Mouse (Mus musculus) liver, adult 2 months (tissue): ENCODE measurements around the gene Kif1a. TPM values are rescaled to one million over a fixed set of nuclear protein-coding genes. Genes with fewer than 3 reads are reported as not detected.
A peak's percentile ranks its signal among the peaks of the same experiment; 100 is the strongest.

ENCODE experiments used
- DNase-seq: peaks from one replicate; pipeline ENCODE4 v3.0.0-alpha.2; 2011; ENCODE audit warnings: low read depth, low spot score; ENCODE audit errors: extremely low read depth
- H3K27ac ChIP-seq: fragments of 200-500 bp; replicated peaks from 2 replicates; pipeline ENCODE4 v1.5.1; 2012; ENCODE audit warnings: low read depth, mild to moderate bottlenecking, control low read depth, inconsistent platforms, low read length; ENCODE audit not compliant: insufficient read depth
- H3K27me3 ChIP-seq: fragments of 200-500 bp; 2 replicates; pipeline ENCODE4 v1.6.1; 2012; ENCODE audit warnings: mild to moderate bottlenecking, moderate library complexity, low read length, inconsistent platforms; ENCODE audit not compliant: control insufficient read depth, insufficient read depth
- H3K36me3 ChIP-seq: fragments of 200-500 bp; 2 replicates; pipeline ENCODE4 v1.6.1; 2012; ENCODE audit warnings: low read length, inconsistent platforms; ENCODE audit not compliant: control insufficient read depth, insufficient read depth
- H3K4me1 ChIP-seq: fragments of 200-500 bp; 2 replicates; pipeline ENCODE4 v1.6.1; 2011; ENCODE audit warnings: low read length; ENCODE audit not compliant: control insufficient read depth, insufficient read depth
- H3K4me3 ChIP-seq: fragments of 200-500 bp; 2 replicates; pipeline ENCODE4 v1.5.1; 2011; ENCODE audit warnings: low read depth, mild to moderate bottlenecking, control low read depth, low read length, moderate library complexity; ENCODE audit not compliant: insufficient read depth
- H3K79me2 ChIP-seq: fragments of 200-500 bp; 2 replicates; pipeline ENCODE4 v1.6.1; 2012; ENCODE audit warnings: inconsistent platforms, mild to moderate bottlenecking, low read length, moderate library complexity; ENCODE audit not compliant: control insufficient read depth, insufficient read depth
- H3K9ac ChIP-seq: fragments of 200-500 bp; 2 replicates; pipeline ENCODE4 v1.6.1; 2012; ENCODE audit warnings: low read depth, mild to moderate bottlenecking, control low read depth, inconsistent platforms, low read length
- CTCF ChIP-seq: fragments of 200-500 bp; IDR thresholded peaks from 2 replicates; pipeline ENCODE4 v1.5.1; 2011; ENCODE audit warnings: low read depth, low read length, control low read depth
- POLR2A ChIP-seq: fragments of 200-500 bp; IDR thresholded peaks from 2 replicates; pipeline ENCODE4 v1.6.1; 2011; ENCODE audit warnings: low read length, control low read depth; ENCODE audit not compliant: insufficient read depth; ENCODE audit errors: extremely low read depth
- WGBS: fragments of 180-500 bp; shearing (Covaris S2); methylation state at CpG from one replicate; pipeline ENCODE4 v1.1.7; 2018; 5-methylcytosine and 5-hydroxymethylcytosine counted together
- polyA plus RNA-seq: library from polyadenylated mRNA; depleted of rRNA; stranded (reverse); fragments of >200 nt; gene quantifications from 2 replicates; pipeline ENCODE4 v1.2.3, GENCODE M21; 2012
- total RNA-seq: library from RNA; depleted of rRNA; stranded (reverse); fragments of >200 nt; gene quantifications from 2 replicates; pipeline ENCODE4 v1.2.3, GENCODE M21; 2014

Kif1a gene
- total and polyA plus RNA-seq, 2 experiments, result 0.09 TPM

DNA sequence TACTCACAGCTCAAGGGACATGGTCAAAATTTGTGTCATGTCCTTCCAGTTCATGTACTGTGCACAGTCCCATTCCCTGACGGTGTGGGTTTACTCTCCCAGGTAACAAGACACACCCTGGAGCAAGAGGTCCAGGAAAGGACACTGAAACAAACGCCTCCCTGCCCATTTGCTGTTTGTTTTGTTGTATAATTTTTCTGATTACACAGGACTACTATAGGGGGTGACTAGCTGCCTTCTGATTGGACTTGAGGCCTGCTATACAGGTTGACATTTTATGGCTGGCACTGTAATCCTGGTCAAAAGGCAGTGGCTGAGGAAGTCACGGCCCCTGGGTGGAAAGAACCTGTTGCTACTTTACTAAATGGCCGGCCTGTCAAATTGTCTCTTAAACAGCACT, 111.9 kb downstream of the Kif1a start:
- 71% methylated on average over 4 of the region's 4 CpGs for WGBS
- H3K4me3 ChIP-seq, result no peak overlapping the region
- H3K27ac ChIP-seq, result no peak overlapping the region
- no peaks in the 10 kb centered on the region for H3K36me3 ChIP-seq
- DNase-seq, result no peak
- no peaks in the 10 kb centered on the region for H3K4me1 ChIP-seq
- no peaks in the 10 kb centered on the region for H3K79me2 ChIP-seq
- TF ChIP-seq CTCF (no peak), POLR2A (no peak)
- no peak overlapping the region for H3K9ac ChIP-seq
- no peaks in the 10 kb centered on the region for H3K27me3 ChIP-seq

DNA sequence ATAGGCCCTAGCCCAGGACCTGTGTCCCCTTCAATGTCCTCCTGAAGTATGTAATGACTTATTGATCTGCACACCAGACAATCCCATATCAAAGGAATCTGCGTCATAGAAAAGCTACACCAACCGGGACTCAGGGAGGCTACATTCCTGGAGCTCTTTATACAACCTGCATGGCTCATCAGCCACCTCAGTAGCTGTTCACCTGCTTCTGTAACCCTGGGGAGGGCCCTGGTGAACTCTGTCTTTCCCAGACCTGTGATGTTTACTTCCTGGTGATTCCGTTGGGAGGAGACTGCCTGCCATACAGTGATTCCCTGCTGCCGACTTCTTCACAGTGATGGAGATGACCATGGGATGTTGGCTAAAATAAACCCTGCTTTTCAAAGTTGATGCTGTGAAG, 112.9 kb downstream of the Kif1a start:
- TF ChIP-seq POLR2A, result no peak
- no peaks in the 10 kb centered on the region for H3K79me2 ChIP-seq
- WGBS, result 58% methylated on average over 4 of the region's 4 CpGs
- no peak overlapping the region for H3K27ac ChIP-seq
- no peak overlapping the region for H3K4me3 ChIP-seq
- no peaks in the 10 kb centered on the region for H3K36me3 ChIP-seq
- no peak for DNase-seq
- H3K4me1 ChIP-seq, result no peaks in the 10 kb centered on the region
- H3K9ac ChIP-seq, result no peak overlapping the region
- no peaks in the 10 kb centered on the region for H3K27me3 ChIP-seq

DNA sequence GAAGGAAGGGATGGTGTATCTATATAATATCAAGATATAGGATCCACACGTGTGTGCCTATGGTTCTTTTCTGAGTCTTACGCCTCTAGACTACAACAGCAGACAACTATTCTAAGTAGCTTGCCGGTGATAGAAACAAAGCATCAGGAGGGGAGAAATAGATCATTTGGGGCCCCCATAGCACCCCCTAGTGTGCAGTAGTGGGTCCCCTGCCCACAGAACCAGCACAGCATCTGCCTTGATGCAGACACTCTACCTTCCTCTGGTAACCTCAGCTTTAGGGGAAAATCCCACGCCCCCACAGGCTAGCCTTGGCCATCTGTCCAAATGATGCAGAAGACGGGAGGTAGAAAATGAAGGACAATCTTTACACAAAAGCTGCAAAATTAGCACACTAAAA, 116.8 kb downstream of the Kif1a start:
- WGBS, result 86% methylated on average over 5 of the region's 5 CpGs
- Histone ChIP-seq H3K4me3 (no peak overlapping the region), H3K36me3 (no peaks in the 10 kb centered on the region), H3K4me1 (no peaks in the 10 kb centered on the region), H3K27ac (no peak overlapping the region), H3K27me3 (no peaks in the 10 kb centered on the region), H3K79me2 (no peaks in the 10 kb centered on the region), H3K9ac (no peak overlapping the region)
- DNase-seq, result no peak
- TF ChIP-seq POLR2A (no peak), CTCF (no peak)

DNA sequence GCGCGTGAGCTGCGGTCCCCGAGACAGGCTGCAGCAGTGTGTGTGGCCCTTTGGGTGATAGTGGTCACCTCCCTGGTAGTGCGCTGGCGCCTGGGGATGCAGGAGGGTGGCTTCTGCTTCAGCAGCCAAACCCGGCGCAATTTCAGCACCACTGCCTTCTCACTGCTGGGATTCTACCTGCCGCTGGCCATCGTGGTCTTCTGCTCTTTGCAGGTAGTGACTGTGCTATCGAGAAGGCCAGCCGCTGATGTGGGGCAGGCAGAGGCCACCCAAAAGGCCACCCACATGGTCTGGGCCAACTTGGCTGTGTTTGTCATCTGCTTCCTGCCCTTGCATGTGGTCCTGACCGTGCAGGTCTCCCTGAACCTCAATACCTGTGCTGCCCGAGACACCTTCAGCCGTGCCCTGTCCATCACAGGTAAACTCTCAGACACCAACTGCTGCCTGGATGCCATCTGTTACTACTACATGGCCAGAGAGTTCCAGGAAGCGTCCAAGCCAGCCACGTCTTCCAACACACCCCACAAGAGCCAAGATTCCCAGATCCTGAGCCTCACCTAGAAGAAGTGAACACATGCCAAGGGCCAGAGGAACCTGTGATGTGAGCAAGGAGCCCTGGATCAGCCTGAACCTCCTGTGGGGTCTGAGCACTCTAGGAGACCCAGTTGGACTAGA, 118.7 kb downstream of the Kif1a start:
- no peaks in the 10 kb centered on the region for H3K79me2 ChIP-seq
- no peaks in the 10 kb centered on the region for H3K4me1 ChIP-seq
- H3K27me3 ChIP-seq, result no peaks in the 10 kb centered on the region
- no peak overlapping the region for H3K4me3 ChIP-seq
- H3K27ac ChIP-seq, result no peak overlapping the region
- WGBS, result 96% methylated on average over 17 of the region's 17 CpGs
- DNase-seq, result no peak
- TF ChIP-seq CTCF (no peak), POLR2A (no peak)
- H3K36me3 ChIP-seq, result no peaks in the 10 kb centered on the region
- H3K9ac ChIP-seq, result no peak overlapping the region

DNA sequence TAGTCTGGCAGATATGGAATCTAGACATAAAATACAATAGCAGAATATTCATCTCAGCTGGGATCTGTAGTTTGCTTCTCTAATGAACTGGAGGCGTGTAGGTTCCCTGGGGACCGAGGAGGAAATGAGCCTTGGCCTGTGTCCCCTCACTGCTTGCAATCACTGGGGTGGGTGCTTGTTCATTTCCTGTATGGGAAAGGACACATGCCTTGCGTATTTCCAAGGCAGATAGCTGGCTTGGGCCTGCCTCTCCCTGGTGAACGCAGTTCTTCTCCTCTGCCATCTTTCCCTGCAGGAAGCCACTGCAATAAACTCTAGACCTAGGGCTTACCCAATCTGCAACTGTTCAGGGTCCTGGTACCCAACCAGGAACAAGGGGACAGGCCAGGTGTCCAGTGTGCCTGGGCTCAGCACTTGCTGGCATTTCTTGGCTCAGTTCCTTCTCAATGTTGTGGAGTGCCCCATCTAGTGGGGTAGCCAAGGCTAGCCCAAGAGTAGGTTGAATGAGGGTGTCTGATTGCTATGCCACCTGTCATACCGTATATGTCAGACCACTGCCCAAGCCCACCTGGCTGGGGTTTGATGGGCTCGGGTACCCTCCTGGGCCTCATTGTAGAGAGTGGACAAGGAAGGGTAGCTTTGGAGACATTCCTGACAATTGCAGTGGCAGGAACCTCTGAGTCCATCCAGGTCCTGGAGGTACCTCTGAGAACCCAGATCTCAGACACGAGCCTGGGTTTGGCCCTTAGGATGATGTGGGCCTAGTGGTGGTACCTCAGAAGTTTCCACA, 120.5 kb downstream of the Kif1a start:
- TF ChIP-seq CTCF (no peak), POLR2A (no peak)
- Histone ChIP-seq H3K27ac (peak overlapping the region; percentile 52), H3K9ac (no peak overlapping the region), H3K4me3 (no peak overlapping the region), H3K27me3 (no peaks in the 10 kb centered on the region), H3K79me2 (no peaks in the 10 kb centered on the region), H3K36me3 (no peaks in the 10 kb centered on the region), H3K4me1 (no peaks in the 10 kb centered on the region)
- WGBS, result 75% methylated on average over 7 of the region's 7 CpGs
- no peak for DNase-seq

DNA sequence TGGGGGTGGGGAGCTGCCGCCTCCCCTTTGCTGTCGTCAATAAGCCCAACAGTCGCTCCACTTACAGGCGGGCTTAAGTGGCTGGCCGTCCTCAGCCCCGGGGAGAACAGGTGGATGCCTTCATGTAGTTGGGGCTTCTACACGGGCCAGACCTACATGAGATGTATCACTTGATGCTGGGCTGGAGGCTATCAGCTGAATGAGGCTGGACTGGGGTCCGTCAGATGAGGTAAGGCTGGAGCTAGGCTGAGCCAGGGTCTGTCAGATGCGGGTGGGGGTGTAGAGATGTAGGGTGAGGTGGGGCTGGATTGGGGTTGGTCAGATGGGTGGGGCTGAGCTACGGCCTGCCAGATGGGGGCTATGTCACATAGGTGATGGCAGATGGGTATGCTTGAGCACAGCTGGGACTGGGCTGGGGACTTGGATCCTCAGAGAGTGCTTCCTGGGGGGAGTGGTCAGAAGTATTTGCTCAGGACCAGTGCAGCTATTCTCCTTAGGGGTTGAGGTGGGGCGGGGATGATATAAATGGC, 122.6 kb downstream of the Kif1a start:
- whole genome bisulfite sequencing, result 42% methylated on average over 11 of the region's 11 CpGs
- no peak for DNase-seq
- H3K4me3 ChIP-seq, result no peak overlapping the region
- no peak overlapping the region for H3K27ac ChIP-seq
- H3K9ac ChIP-seq, result no peak overlapping the region
- no peaks in the 10 kb centered on the region for H3K4me1 ChIP-seq
- H3K36me3 ChIP-seq, result no peaks in the 10 kb centered on the region
- TF ChIP-seq POLR2A, result no peak
- no peak for TF ChIP-seq CTCF
- no peaks in the 10 kb centered on the region for H3K79me2 ChIP-seq
- no peaks in the 10 kb centered on the region for H3K27me3 ChIP-seq
